Mouse (Mus musculus) lung, adult 18-20 months (tissue): ENCODE data around the gene Nrtn.

Experiments used
- DNase-seq, 2 experiments: peaks; one replicate each; pipeline ENCODE4 v3.0.0; 2022; ENCODE audit warnings: mixed read lengths in 2 of 2

The Nrtn gene

DNA sequence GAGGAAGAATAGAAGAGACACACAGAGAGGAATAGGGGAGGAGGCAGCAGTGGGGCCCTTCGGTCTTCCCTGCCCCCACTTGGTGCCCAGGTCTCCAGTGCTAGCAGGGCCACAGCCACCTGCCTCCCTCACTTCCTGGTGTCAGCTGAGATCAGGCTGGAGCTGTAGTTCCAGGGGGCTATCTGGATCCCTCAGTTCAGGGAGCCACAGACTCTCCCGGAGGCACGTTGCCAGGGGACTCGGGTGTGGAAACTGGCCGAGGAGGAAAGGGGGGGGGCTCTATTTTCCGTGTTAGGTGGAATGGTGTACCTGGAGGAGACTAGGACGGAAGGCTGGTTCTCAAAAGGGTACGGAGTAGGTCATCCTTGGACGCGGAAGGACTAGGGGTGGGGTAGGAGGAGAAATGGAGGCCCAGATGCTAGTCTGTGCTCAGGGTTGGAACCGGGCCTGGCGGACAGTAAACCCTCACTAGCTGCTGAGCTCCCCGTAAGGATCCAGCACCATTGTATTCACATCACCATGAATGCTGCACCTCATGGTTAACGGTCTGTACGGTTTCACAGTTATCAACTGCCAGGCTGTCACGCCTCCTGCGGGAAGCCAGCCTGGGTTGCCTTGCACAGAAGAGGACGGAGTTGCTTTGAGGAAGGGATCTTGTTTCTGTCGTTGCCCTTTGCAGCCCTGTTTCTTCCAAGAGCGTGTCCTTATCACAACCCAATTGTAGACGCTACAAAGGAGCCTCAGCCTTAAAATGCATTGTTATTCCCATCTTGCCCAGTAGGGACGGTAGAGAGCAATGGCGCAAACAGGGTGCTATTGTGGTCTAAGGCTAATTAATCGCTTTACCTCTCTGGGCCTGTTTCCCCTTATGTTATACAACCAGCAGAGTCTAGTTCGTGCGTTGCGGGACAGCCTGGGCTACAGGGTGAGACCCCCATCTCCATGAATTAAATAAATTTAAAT is 5.7 kb upstream of the Nrtn start:
- DNase-seq, result peak; percentile 37 to 66

DNA sequence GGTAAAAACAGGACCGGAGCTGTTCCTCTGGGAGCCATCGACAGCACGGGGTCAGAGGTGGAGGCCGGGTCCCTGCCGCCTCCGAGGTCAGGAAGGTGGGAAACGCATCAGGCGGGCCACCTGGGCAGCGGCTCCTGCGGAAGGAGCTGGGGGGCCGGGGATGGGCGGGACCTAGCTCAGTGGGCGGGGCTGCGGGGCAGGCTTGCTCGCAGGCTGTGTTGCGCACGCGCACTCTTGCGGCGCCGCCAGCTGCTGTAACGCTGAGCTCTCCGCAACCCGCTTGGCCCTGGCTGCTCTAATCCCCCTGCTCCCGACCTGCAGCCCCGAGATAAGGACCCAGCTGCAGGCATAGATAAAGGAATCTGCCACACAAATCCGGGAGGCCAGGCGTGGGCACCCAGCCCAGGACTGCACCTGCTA is 4.7 kb upstream of the Nrtn start:
- peak; percentile 78 to 86 for DNase-seq

- DNase-seq, result no peak
Observed at GRCm38 (mm10) chr17:56761077-56761476, 3.7 kb upstream of the Nrtn start.

- DNase-seq, result no peak
Observed at GRCm38 (mm10) chr17:56759261-56759660, 1.9 kb upstream of the Nrtn start.

DNA sequence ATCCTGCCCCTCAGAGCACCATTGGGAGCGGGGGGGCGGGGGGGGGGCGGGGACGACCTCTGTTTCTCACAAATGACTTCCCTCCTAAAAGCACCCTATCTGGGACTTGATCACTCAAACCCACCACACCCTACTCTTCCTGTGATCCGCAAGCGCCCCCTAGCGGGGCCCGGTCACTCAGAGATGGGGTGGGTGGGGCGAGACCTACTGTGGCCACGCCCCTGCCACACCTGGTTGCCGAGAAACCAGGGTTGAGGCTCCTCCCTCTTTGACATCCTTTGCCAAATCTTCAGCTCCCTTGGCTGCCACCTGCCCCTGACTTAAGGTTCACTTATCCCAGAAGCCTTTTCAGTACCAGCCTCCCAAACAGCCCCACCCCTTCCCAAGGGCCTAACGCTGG is 802 bp upstream of the Nrtn start:
- DNase-seq, result peak; percentile 61 to 78

DNA sequence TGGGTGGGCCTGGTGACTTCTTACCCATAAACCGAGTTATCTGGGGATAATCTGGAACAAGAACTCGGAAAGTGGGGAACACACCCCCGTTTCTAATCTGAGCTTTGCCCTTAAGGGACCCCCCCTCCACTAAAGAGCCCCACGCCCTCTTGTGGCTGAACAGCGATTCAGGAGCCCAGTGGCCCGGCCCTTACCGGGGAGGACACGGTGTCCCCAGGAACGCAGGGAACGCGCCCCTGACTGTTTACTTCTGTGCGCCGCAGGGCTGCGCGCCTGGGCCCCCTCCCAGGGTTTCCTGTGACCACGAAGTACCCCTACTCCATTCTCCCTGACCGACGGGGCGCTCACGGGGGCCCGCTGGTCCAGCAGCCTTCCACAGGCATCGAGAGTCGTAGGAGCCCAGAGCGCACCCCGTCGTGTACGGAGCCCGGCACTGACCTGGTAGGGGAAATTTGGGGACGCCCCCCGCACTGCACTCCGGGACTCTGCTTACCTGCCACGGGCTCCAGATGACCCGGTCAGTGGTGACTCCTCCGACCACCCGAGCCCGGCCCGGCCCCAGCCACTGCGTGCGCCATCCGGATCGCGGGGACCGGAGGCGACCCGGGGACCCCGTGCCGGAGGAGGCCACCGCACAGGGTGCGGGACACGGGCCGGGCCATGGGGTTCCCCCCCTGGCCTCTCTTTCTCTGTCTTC is 479 bp downstream of the Nrtn start:
- peak in 1 of 2 experiments; percentile 52 for DNase-seq

GRCm38 (mm10) chr17:56754271-56755185 is 2.8 kb downstream of the Nrtn start:
- no peak for DNase-seq

GRCm38 (mm10) chr17:56753452-56753851 is 3.9 kb downstream of the Nrtn start:
- DNase-seq, result no peak

DNA sequence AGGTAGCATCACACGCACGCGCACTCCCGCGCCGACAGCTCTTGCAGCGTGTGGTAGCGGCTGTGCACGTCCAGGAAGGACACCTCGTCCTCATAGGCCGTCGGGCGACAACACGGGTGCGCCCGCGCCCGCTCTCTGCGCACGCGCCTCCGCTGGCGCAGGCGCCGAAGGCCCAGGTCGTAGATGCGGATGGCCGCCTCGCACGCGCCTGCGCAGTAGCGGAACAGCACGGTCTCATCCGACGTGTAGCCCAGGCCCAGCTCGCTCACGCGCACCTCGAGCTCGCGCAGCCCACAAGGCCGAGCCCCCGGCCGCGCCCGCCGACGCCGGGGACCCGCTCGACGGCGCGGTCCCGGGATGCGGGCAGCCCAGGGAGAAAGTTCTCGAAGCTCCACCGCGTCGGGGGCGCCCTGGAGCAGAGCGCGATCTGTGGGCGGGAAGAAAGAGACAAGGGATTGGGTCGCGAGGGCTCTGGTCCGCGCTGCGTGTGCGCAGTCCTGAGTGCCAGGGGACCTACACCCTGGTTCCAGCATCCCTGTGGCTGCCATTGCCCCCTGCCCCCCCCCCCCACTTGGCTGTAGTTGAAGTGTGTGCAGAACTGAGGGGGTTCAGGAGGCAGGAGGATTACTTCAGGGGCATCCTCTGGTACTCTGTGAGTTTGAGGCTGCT is 5.8 kb downstream of the Nrtn start:
- DNase-seq, result no peak

GRCm38 (mm10) chr17:56744173-56744572 is 13.2 kb downstream of the Nrtn start:
- no peak for DNase-seq

- DNase-seq, result no peak
Observed at GRCm38 (mm10) chr17:56740788-56741160, 16.6 kb downstream of the Nrtn start.

- DNase-seq, result no peak
Observed at GRCm38 (mm10) chr17:56740118-56740787, 17.1 kb downstream of the Nrtn start.

DNA sequence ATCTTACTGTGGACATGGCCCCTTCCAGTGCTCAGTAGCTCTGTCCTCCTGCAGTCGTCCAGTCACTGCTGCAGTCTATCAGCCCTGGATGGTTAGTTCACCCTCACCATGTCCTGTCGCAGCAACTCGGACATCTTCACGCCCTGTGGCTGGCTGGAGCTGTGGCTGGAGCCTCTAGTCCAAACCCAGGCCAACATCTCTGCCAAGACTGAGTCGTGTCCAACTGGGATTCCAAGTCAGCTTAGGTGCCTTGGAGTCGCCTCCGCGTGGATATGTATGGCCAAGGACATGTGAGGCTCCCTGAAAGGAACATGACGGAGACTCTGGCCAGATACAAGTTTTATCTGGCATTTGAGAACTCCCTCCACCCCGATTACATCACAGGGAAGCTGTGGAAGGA is 19.1 kb downstream of the Nrtn start:
- no peak for DNase-seq

GRCm38 (mm10) chr17:56736534-56736933 is 20.8 kb downstream of the Nrtn start:
- no peak for DNase-seq

DNA sequence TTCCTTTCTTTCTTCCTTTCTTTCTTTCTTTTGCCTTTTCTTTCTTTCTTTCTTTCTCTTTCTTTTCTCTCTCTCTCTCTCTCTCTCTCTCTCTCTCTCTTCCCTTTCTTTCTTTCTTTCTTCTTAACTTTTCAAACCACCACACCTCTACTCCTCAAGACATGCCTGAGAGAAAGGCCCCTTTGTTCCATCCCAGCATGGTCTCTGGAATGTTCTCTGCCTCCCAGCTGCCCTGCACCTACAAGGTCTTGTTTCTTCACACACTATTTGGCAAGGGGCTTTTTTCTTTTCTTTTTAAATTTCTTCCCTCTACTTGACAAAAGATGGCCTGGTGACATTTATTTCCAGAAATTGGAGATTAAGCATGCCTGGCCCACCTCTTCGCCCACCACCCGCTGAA is 27.7 kb downstream of the Nrtn start:
- DNase-seq, result no peak

GRCm38 (mm10) chr17:56729151-56729550 is 28.2 kb downstream of the Nrtn start:
- no peak for DNase-seq

- DNase-seq, result peak in 1 of 2 experiments; percentile 28
Observed at GRCm38 (mm10) chr17:56728117-56728516, 29.2 kb downstream of the Nrtn start.

DNA sequence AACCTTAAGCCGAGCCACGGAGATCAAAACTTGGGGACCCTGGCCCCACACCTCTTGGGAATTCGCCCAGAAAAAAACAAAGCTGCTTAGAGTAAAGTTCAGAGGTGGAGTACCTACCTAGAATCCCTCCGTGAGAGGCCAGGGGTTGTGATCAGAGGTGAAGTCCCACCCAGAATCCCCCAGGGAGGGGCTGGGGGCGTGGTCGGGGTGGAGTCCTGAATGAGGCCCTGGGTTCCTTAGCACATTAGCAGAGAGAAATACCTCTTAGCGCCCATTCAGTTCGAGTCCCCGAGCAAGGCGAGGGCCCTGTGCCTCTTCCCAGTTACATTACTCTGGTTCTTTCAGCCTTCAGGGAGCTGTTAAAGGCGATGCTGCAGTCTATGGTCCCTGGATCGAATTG is 29.7 kb downstream of the Nrtn start:
- no peak for DNase-seq

- no peak for DNase-seq
Observed at GRCm38 (mm10) chr17:56727029-56727649, 30.2 kb downstream of the Nrtn start.

DNA sequence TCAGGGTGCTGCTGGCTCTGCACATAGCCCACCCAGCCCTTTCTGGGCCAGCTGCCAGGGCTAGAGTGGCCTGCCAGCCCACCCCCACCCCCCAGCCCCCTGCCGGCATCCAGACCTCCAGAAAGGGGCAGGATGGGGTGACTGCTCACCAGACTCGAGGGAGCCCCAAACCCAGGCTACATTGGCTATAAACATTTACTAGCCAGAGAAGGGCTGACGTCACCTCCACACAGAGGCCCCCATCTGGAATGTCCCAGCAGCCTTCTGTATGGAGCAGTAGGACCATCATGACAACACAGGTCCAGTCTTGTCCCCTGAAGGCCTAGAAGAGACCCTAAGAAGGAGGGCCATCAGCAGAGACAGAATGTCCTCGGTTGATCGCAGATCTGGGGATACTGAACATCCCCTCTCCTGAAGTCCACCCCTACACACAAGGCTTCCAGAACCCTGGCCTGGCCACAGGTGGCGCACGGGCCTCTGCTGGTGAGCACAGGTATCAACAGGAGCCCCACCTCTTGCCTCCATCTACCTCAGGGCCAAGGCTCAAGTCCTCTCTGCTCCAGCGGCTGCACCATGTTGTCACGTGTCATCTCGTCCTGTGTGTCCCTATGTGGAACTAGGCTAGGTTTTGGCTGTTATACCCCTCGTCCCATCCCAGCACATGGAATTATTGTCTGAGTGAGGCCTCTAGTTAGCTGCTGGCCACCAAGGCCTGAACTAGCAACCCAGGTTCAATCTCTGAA is 33.7 kb downstream of the Nrtn start:
- DNase-seq, result no peak

GRCm38 (mm10) chr17:56722441-56722840 is 34.9 kb downstream of the Nrtn start:
- DNase-seq, result no peak
